Mouse (Mus musculus): ENCODE results near the gene Acd. TPM values are rescaled to one million over a fixed set of nuclear protein-coding genes. Genes with fewer than 3 reads are reported as not detected.

Acd gene
- polyA plus RNA-seq, 1 experiment from 2014 or later: 67.6 TPM

- Histone ChIP-seq H3K9me3 (ENCODE audit: low read length) (no peaks in the 10 kb centered on the region), H3K4me2 (replicated peaks; ENCODE audit: low read depth, low read length) (peak overlapping the region; percentile 52), H3K27me3 (ENCODE audit: insufficient read depth, low read length) (no peaks in the 10 kb centered on the region), H3K4me1 (ENCODE audit: insufficient read depth, low read length) (peaks cover 10% of the 10 kb centered on the region; the same call in 1 of the 2 replicates), H3K27ac (ENCODE audit: low read length) (no peak overlapping the region), H3K9ac (replicated peaks; ENCODE audit: low read length) (no peak overlapping the region), H3K36me3 (ENCODE audit: insufficient read depth, low read length) (peaks cover 34% of the 10 kb centered on the region), H3K4me3 (ENCODE audit: low read length) (no peak overlapping the region; the same call in 1 of the 2 replicates)
- WGBS: 69% methylated on average over 7 of the region's 7 CpGs
- 0 out of 2 replicates have a peak, but pooled peaks have one; percentile 20 for ATAC-seq (ENCODE audit: low FRiP score, low TSS enrichment)
Measured at GRCm38 (mm10) chr8:105685325-105685724, 15.6 kb downstream of the Acd start.

GRCm38 (mm10) chr8:105677891-105678290, 23.0 kb downstream of the Acd start:
- Histone ChIP-seq H3K9me3 (ENCODE audit: low read length) (no peaks in the 10 kb centered on the region), H3K9ac (replicated peaks; ENCODE audit: low read length) (no peak overlapping the region), H3K4me1 (ENCODE audit: insufficient read depth, low read length) (no peaks in the 10 kb centered on the region), H3K4me2 (replicated peaks; ENCODE audit: low read depth, low read length) (no peak overlapping the region), H3K27ac (ENCODE audit: low read length) (no peak overlapping the region), H3K4me3 (ENCODE audit: low read length) (no peak overlapping the region), H3K36me3 (ENCODE audit: insufficient read depth, low read length) (peaks cover 62% of the 10 kb centered on the region), H3K27me3 (ENCODE audit: insufficient read depth, low read length) (no peaks in the 10 kb centered on the region)
- no peak for ATAC-seq (ENCODE audit: low FRiP score, low TSS enrichment)
- 87% methylated on average over 1 of the region's 1 CpGs for WGBS

DNA sequence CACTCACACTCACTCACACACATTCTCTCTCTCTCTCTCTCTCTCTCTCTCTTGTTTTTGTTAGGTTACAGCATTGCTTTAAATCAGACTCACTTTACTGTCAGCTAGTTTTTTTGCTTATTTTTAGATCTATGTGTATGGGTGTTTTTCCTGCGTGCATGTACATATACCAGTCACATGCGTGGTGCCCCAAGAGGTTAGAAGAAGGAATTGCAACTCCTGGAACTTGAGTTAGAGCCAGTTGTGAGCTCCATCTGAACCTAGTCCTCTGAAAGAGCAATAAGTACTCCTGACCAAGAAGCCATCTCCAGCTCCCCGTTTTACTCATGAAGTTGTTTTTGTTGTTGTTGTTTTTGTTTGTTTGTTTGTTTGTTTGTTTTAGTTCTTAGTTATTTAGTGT, 39.7 kb downstream of the Acd start:
- Histone ChIP-seq H3K27me3 (ENCODE audit: insufficient read depth, low read length) (no peaks in the 10 kb centered on the region), H3K9me3 (ENCODE audit: low read length) (no peaks in the 10 kb centered on the region), H3K27ac (ENCODE audit: low read length) (no peak overlapping the region), H3K4me2 (replicated peaks; ENCODE audit: low read depth, low read length) (no peak overlapping the region), H3K4me3 (ENCODE audit: low read length) (no peak overlapping the region), H3K36me3 (ENCODE audit: insufficient read depth, low read length) (peaks cover 22% of the 10 kb centered on the region), H3K4me1 (ENCODE audit: insufficient read depth, low read length) (no peaks in the 10 kb centered on the region), H3K9ac (replicated peaks; ENCODE audit: low read length) (no peak overlapping the region)
- 78% methylated on average over 3 of the region's 3 CpGs for WGBS
- ATAC-seq (ENCODE audit: low FRiP score, low TSS enrichment): no peak

GRCm38 (mm10) chr8:105657641-105658040, 43.3 kb downstream of the Acd start:
- H3K9me3 ChIP-seq (ENCODE audit: low read length): no peaks in the 10 kb centered on the region
- H3K4me1 ChIP-seq (ENCODE audit: insufficient read depth, low read length): no peaks in the 10 kb centered on the region
- H3K4me3 ChIP-seq (ENCODE audit: low read length): no peak overlapping the region
- no peak overlapping the region for H3K4me2 ChIP-seq (replicated peaks; ENCODE audit: low read depth, low read length)
- no peak overlapping the region for H3K27ac ChIP-seq (ENCODE audit: low read length)
- no peaks in the 10 kb centered on the region for H3K27me3 ChIP-seq (ENCODE audit: insufficient read depth, low read length)
- no peak overlapping the region for H3K9ac ChIP-seq (replicated peaks; ENCODE audit: low read length)
- no peak for ATAC-seq (ENCODE audit: low FRiP score, low TSS enrichment)
- H3K36me3 ChIP-seq (ENCODE audit: insufficient read depth, low read length): peaks cover 8% of the 10 kb centered on the region

DNA sequence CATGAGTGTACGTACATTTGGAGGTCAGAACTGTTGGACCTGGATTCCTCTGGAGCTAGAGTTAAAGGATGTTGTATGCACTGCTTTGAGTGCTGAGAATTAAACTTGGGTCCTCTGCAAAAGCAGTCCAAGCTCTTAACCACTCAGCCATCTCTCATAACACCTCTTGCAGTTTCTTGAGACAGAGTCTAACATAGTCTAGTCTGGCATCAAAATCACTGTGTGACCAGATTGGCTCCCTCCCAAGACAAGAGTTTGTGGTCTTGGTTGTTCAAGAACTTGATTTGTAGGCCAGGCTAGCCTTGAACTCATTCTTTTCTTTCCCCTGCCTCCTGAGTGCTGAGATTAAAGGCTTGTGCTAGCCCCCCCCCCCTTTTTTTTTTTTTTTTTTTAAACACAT, 52.0 kb downstream of the Acd start:
- WGBS: 100% methylated on average over 1 of the region's 1 CpGs
- H3K27me3 ChIP-seq (ENCODE audit: insufficient read depth, low read length): no peaks in the 10 kb centered on the region
- no peak overlapping the region for H3K27ac ChIP-seq (ENCODE audit: low read length)
- no peak for ATAC-seq (ENCODE audit: low FRiP score, low TSS enrichment)
- no peak overlapping the region for H3K9ac ChIP-seq (replicated peaks; ENCODE audit: low read length)
- H3K36me3 ChIP-seq (ENCODE audit: insufficient read depth, low read length): peaks cover 39% of the 10 kb centered on the region
- no peaks in the 10 kb centered on the region for H3K9me3 ChIP-seq (ENCODE audit: low read length)
- no peak overlapping the region for H3K4me2 ChIP-seq (replicated peaks; ENCODE audit: low read depth, low read length)
- no peak overlapping the region for H3K4me3 ChIP-seq (ENCODE audit: low read length)
- H3K4me1 ChIP-seq (ENCODE audit: insufficient read depth, low read length): no peaks in the 10 kb centered on the region

Other genes with a start within 250 kb of the Acd start
- gene Tppp3, start 229.6 kb downstream of the Acd start, polyA plus RNA-seq (2015; fragmentation: Nextera tagmentation; extraction: Ambion mirVana): 22.2 and 24.8 TPM in 2 replicates
- 49.6 and 51.1 TPM in 2 replicates for gene Zdhhc1, start 204.2 kb downstream of the Acd start, polyA plus RNA-seq (2015; fragmentation: Nextera tagmentation; extraction: Ambion mirVana)
- gene Hsd11b2, start 182.3 kb downstream of the Acd start, polyA plus RNA-seq (2015; fragmentation: Nextera tagmentation; extraction: Ambion mirVana): 39.3 and 39.9 TPM in 2 replicates
- 106 and 111 TPM in 2 replicates for gene Atp6v0d1, start 135.1 kb downstream of the Acd start, polyA plus RNA-seq (2015; fragmentation: Nextera tagmentation; extraction: Ambion mirVana)
- gene Ripor1, start 95.8 kb downstream of the Acd start, polyA plus RNA-seq (2015; fragmentation: Nextera tagmentation; extraction: Ambion mirVana): 44.5 and 46.3 TPM in 2 replicates
- 117 and 134 TPM in 2 replicates for gene Ctcf, start 64.5 kb downstream of the Acd start, polyA plus RNA-seq (2015; fragmentation: Nextera tagmentation; extraction: Ambion mirVana)
- gene Agrp, start 63.7 kb downstream of the Acd start, polyA plus RNA-seq (2015; fragmentation: Nextera tagmentation; extraction: Ambion mirVana): 0.84 and 1.2 TPM in 2 replicates
- 0.49 and 0.52 TPM in 2 replicates for gene Carmil2, start 14.8 kb downstream of the Acd start, polyA plus RNA-seq (2015; fragmentation: Nextera tagmentation; extraction: Ambion mirVana)
- 18.0 and 20.1 TPM in 2 replicates for gene Pard6a, start within 50 bp of the Acd start, polyA plus RNA-seq (2015; fragmentation: Nextera tagmentation; extraction: Ambion mirVana)
- not detected in 2 replicates for gene 4933405L10Rik, start 6.6 kb upstream of the Acd start, polyA plus RNA-seq (2015; fragmentation: Nextera tagmentation; extraction: Ambion mirVana)
- 29.0 and 34.1 TPM in 2 replicates for gene Enkd1, start 7.1 kb upstream of the Acd start, polyA plus RNA-seq (2015; fragmentation: Nextera tagmentation; extraction: Ambion mirVana)
- gene Gfod2, start 57.6 kb upstream of the Acd start, polyA plus RNA-seq (2015; fragmentation: Nextera tagmentation; extraction: Ambion mirVana): 24.9 and 25.7 TPM in 2 replicates
- 10.7 and 13.3 TPM in 2 replicates for gene Ranbp10, start 126.2 kb upstream of the Acd start, polyA plus RNA-seq (2015; fragmentation: Nextera tagmentation; extraction: Ambion mirVana)
- gene Tsnaxip1, start 126.6 kb upstream of the Acd start, polyA plus RNA-seq (2015; fragmentation: Nextera tagmentation; extraction: Ambion mirVana): 0.21 and 0.24 TPM in 2 replicates
- gene Cenpt, start 152.2 kb upstream of the Acd start, polyA plus RNA-seq (2015; fragmentation: Nextera tagmentation; extraction: Ambion mirVana): 44.7 and 46.3 TPM in 2 replicates
- 65.2 and 66.1 TPM in 2 replicates for gene Thap11, start 154.0 kb upstream of the Acd start, polyA plus RNA-seq (2015; fragmentation: Nextera tagmentation; extraction: Ambion mirVana)
- gene Nutf2, start 159.5 kb upstream of the Acd start, polyA plus RNA-seq (2015; fragmentation: Nextera tagmentation; extraction: Ambion mirVana): 186 and 242 TPM in 2 replicates
- gene Edc4, start 179.8 kb upstream of the Acd start, polyA plus RNA-seq (2015; fragmentation: Nextera tagmentation; extraction: Ambion mirVana): 58.8 and 61.1 TPM in 2 replicates
- gene Nrn1l, start 192.5 kb upstream of the Acd start, polyA plus RNA-seq (2015; fragmentation: Nextera tagmentation; extraction: Ambion mirVana): 0.53 and 0.85 TPM in 2 replicates
- gene Pskh1, start 199.3 kb upstream of the Acd start, polyA plus RNA-seq (2015; fragmentation: Nextera tagmentation; extraction: Ambion mirVana): 44.3 and 46.7 TPM in 2 replicates
- gene Ctrl, start 232.8 kb upstream of the Acd start, polyA plus RNA-seq (2015; fragmentation: Nextera tagmentation; extraction: Ambion mirVana): 0.82 and 1.8 TPM in 2 replicates
- 33.3 and 46.5 TPM in 2 replicates for gene Psmb10, start 237.3 kb upstream of the Acd start, polyA plus RNA-seq (2015; fragmentation: Nextera tagmentation; extraction: Ambion mirVana)
- gene Lcat, start 242.3 kb upstream of the Acd start, polyA plus RNA-seq (2015; fragmentation: Nextera tagmentation; extraction: Ambion mirVana): 1.3 and 1.8 TPM in 2 replicates